15 mouse cellular contexts compared by ENCODE assay signal in genomic region chr17:23571084-23571483, GRCm38 (mm10). TPM values are rescaled to one million over a fixed set of nuclear protein-coding genes. Genes with fewer than 3 reads are reported as not detected.
DNase-seq lines count a peak whose midpoint lies in the region; ATAC-seq and TF ChIP-seq lines count a peak whose summit lies in the region.
"Had no signal": no experiment of that assay in that cellular context is flagged by ENCODE, and none has a peak within 500 bp of the region (broad histone marks: within the 10 kb centered on the region; RNA-seq: fewer than 3 reads in every experiment).

No protein-coding gene starts in this region.

- TF ChIP-seq EP300 in liver, embryonic 14.5 days (IDR thresholded peaks at IDR 0.05; ENCODE audit: low read depth) = no peak
- TF ChIP-seq EP300 in ES-Bruce4 (IDR thresholded peaks at IDR 0.05; ENCODE audit: insufficient read depth, low read depth, low read length) = no peak

- WGBS in forebrain, postnatal 0 days = 20% methylated on average over 5 of the region's 5 CpGs
- WGBS in forebrain, embryonic 13.5 days = 28% methylated on average over 5 of the region's 5 CpGs
- WGBS in liver, embryonic 14.5 days (ENCODE audit: insufficient replicate concordance) = 19% methylated on average over 5 of the region's 5 CpGs

- TF ChIP-seq CTCF in forebrain, postnatal 0 days (IDR thresholded peaks at IDR 0.05; ENCODE audit: low read depth) = peak; percentile 43; the same call in 1 of the 2 replicates
- TF ChIP-seq CTCF in liver, embryonic 14.5 days (IDR thresholded peaks at IDR 0.05; ENCODE audit: low read depth) = peak; percentile 29; the same call in 1 of the 2 replicates
- TF ChIP-seq CTCF in ES-Bruce4 (IDR thresholded peaks at IDR 0.05; ENCODE audit: low read depth, low read length) = peak; percentile 41

- H3K4me3 ChIP-seq in forebrain, postnatal 0 days (ENCODE audit: low read depth, low read length) = no peak overlapping the region
- H3K4me3 ChIP-seq in forebrain, embryonic 13.5 days = no peak overlapping the region
- no peak overlapping the region for H3K4me3 ChIP-seq in liver, embryonic 14.5 days (ENCODE audit: insufficient read depth in 1 of 2, low read depth in 2 of 2, low read length in 2 of 2)
- H3K4me3 ChIP-seq in ES-Bruce4 (ENCODE audit: low read depth, low read length) = no peak overlapping the region
- H3K4me3 ChIP-seq: heart, embryonic 13.5 days; limb, embryonic 13.5 days had no signal

- H3K9ac ChIP-seq in forebrain, postnatal 0 days = no peak overlapping the region
- no peak overlapping the region for H3K9ac ChIP-seq in forebrain, embryonic 13.5 days
- H3K9ac ChIP-seq in liver, embryonic 14.5 days (replicated peaks) = no peak overlapping the region
- H3K9ac ChIP-seq in ES-Bruce4 (ENCODE audit: low read depth, poor library complexity, severe bottlenecking) = no peak overlapping the region
- H3K9ac ChIP-seq: heart, embryonic 13.5 days; limb, embryonic 13.5 days had no signal

- ATAC-seq in forebrain, postnatal 0 days = peak; percentile 25; the same call in 1 of the 2 replicates
- no peak for ATAC-seq in forebrain, embryonic 13.5 days
- ATAC-seq in liver, embryonic 14.5 days (ENCODE audit: insufficient read depth) = no peak
- ATAC-seq in hematopoietic stem cell, adult 5-6 weeks (replicated peaks in 1 of 2; ENCODE audit: insufficient read depth in 1 of 2, low FRiP score in 2 of 2, low TSS enrichment in 1 of 2, low read depth in 1 of 2, poor library complexity in 2 of 2, severe bottlenecking in 2 of 2) = peak; percentile 56 to 65

- peaks cover 20% of the 10 kb centered on the region for H3K36me3 ChIP-seq in forebrain, postnatal 0 days (ENCODE audit: insufficient read depth)
- peaks cover 39% of the 10 kb centered on the region for H3K36me3 ChIP-seq in forebrain, embryonic 13.5 days (ENCODE audit: poor library complexity, severe bottlenecking)
- H3K36me3 ChIP-seq in liver, embryonic 14.5 days (replicated peaks; ENCODE audit: control insufficient read depth, insufficient read depth, low read depth) = no peaks in the 10 kb centered on the region
- peaks cover 18% of the 10 kb centered on the region for H3K36me3 ChIP-seq in ES-Bruce4 (ENCODE audit: control insufficient read depth, insufficient read depth, low read length, poor library complexity, severe bottlenecking)

- no peak overlapping the region for H3K4me2 ChIP-seq in forebrain, postnatal 0 days (ENCODE audit: low read depth)
- H3K4me2 ChIP-seq in forebrain, embryonic 13.5 days = no peak overlapping the region
- H3K4me2 ChIP-seq in liver, embryonic 14.5 days (ENCODE audit: low read depth) = no peak overlapping the region
- H3K4me2 ChIP-seq: heart, embryonic 13.5 days; limb, embryonic 13.5 days had no signal

- no peaks in the 10 kb centered on the region for H3K4me1 ChIP-seq in forebrain, postnatal 0 days (ENCODE audit: insufficient read depth)
- no peaks in the 10 kb centered on the region for H3K4me1 ChIP-seq in forebrain, embryonic 13.5 days
- no peaks in the 10 kb centered on the region for H3K4me1 ChIP-seq in liver, embryonic 14.5 days (replicated peaks; ENCODE audit: control insufficient read depth in 2 of 2, insufficient read depth in 2 of 2, low read length in 1 of 2)
- H3K4me1 ChIP-seq in ES-Bruce4 (ENCODE audit: control insufficient read depth, insufficient read depth, low read length) = no peaks in the 10 kb centered on the region
- H3K4me1 ChIP-seq: heart, embryonic 13.5 days; limb, embryonic 13.5 days had no signal

- DNase-seq in forebrain, postnatal 0 days = peak; percentile 40
- no peak for DNase-seq in liver, embryonic 14.5 days (ENCODE audit: low read depth in 3 of 3, low spot score in 3 of 3)
- no peak for DNase-seq in liver
- DNase-seq in layer of hippocampus, postnatal 10 days (ENCODE audit: low spot score in 2 of 2) = no peak
- no peak for DNase-seq in ovary, postnatal 36 days (ENCODE audit: low spot score)
- DNase-seq: adrenal gland, postnatal 10 days; kidney, postnatal 14 days; right cerebral cortex, postnatal 14 days; thymus, adult 2 months had no signal

- H3K27ac ChIP-seq in forebrain, postnatal 0 days (ENCODE audit: low read depth, low read length) = no peak overlapping the region
- H3K27ac ChIP-seq in forebrain, embryonic 13.5 days = no peak overlapping the region
- no peak overlapping the region for H3K27ac ChIP-seq in liver, embryonic 14.5 days
- H3K27ac ChIP-seq in ES-Bruce4 (ENCODE audit: insufficient read depth, low read length) = no peak overlapping the region
- H3K27ac ChIP-seq: heart, embryonic 13.5 days; limb, embryonic 13.5 days had no signal

- H3K27me3 ChIP-seq in forebrain, postnatal 0 days (ENCODE audit: insufficient read depth, low read length) = no peaks in the 10 kb centered on the region
- no peaks in the 10 kb centered on the region for H3K27me3 ChIP-seq in forebrain, embryonic 13.5 days
- no peaks in the 10 kb centered on the region for H3K27me3 ChIP-seq in liver, embryonic 14.5 days (ENCODE audit: control insufficient read depth, insufficient read depth, low read length)
- H3K27me3 ChIP-seq in ES-Bruce4 (ENCODE audit: control insufficient read depth, insufficient read depth, low read length, poor library complexity, severe bottlenecking) = no peaks in the 10 kb centered on the region
- H3K27me3 ChIP-seq: heart, embryonic 13.5 days; limb, embryonic 13.5 days had no signal

- no peaks in the 10 kb centered on the region for H3K9me3 ChIP-seq in forebrain, postnatal 0 days (ENCODE audit: low read length)
- no peaks in the 10 kb centered on the region for H3K9me3 ChIP-seq in forebrain, embryonic 13.5 days (replicated peaks)
- H3K9me3 ChIP-seq in liver, embryonic 14.5 days (ENCODE audit: control insufficient read depth, low read length) = no peaks in the 10 kb centered on the region
- peaks cover 15% of the 10 kb centered on the region for H3K9me3 ChIP-seq in ES-Bruce4 (replicated peaks; ENCODE audit: control insufficient read depth, insufficient read depth, low read length, poor library complexity, severe bottlenecking)

- TF ChIP-seq POLR2A in ES-Bruce4 (IDR thresholded peaks at IDR 0.05; ENCODE audit: insufficient read depth, low read length) = no peak

RNA-seq across cellular contexts. Expression of gene Zfp213, which starts 7.0 kb away (rescaled TPM):
- 16.9 and 18.8 TPM in 2 replicates for total RNA-seq in forebrain, postnatal 0 days (2014; rRNA removed)
- 10.7 and 10.9 TPM in 2 replicates for polyA plus RNA-seq in forebrain, postnatal 0 days (2015; fragmentation: Nextera tagmentation; extraction: Ambion mirVana)
- polyA plus RNA-seq in forebrain, embryonic 13.5 days (2015; fragmentation: Nextera tagmentation; extraction: Ambion mirVana) = 20.7 and 22.4 TPM in 2 replicates
- 3.7 and 4.1 TPM in 2 replicates for polyA plus RNA-seq in liver, embryonic 14.5 days (2012; rRNA removed)
- polyA plus RNA-seq in liver, embryonic 14.5 days (2014; fragmentation: Nextera tagmentation; extraction: Ambion mirVana) = 4.1 and 4.8 TPM in 2 replicates
- 4.2 and 4.9 TPM in 2 replicates for polyA plus RNA-seq in ES-Bruce4 (2011; ENCODE audit: insufficient read depth, insufficient read length, low read depth, missing spikeins)
- 6.4 and 11.4 TPM in 2 replicates for total RNA-seq in hematopoietic stem cell, adult 5-6 weeks (2017)
- 1 to 10 TPM; 6.4 to 7.2 TPM for total RNA-seq in layer of hippocampus, postnatal 10 days (2021)

RNA-seq across cellular contexts. Expression of gene Zfp13, which starts 28.2 kb away (rescaled TPM):
- total RNA-seq in forebrain, postnatal 0 days (2014; rRNA removed) = 43.0 and 47.0 TPM in 2 replicates
- polyA plus RNA-seq in forebrain, postnatal 0 days (2015; fragmentation: Nextera tagmentation; extraction: Ambion mirVana) = 21.5 and 23.6 TPM in 2 replicates
- 21.2 and 26.8 TPM in 2 replicates for polyA plus RNA-seq in forebrain, embryonic 13.5 days (2015; fragmentation: Nextera tagmentation; extraction: Ambion mirVana)
- polyA plus RNA-seq in liver, embryonic 14.5 days (2012; rRNA removed) = 1.9 and 2.0 TPM in 2 replicates
- polyA plus RNA-seq in liver, embryonic 14.5 days (2014; fragmentation: Nextera tagmentation; extraction: Ambion mirVana) = 1.3 TPM in 2 replicates
- polyA plus RNA-seq in ES-Bruce4 (2011; ENCODE audit: insufficient read depth, insufficient read length, low read depth, missing spikeins) = 25.1 and 27.7 TPM in 2 replicates
- total RNA-seq in hematopoietic stem cell, adult 5-6 weeks (2017) = 0.25 TPM in 1 of 2 replicates, not detected in the other
- total RNA-seq in layer of hippocampus, postnatal 10 days (2021) = 10 to 100 TPM; 25.7 to 30.0 TPM

RNA-seq across cellular contexts. Expression of gene Zscan10, which starts 29.6 kb away (rescaled TPM):
- not detected in 2 replicates for total RNA-seq in forebrain, postnatal 0 days (2014; rRNA removed)
- 0.18 and 0.21 TPM in 2 replicates for polyA plus RNA-seq in forebrain, postnatal 0 days (2015; fragmentation: Nextera tagmentation; extraction: Ambion mirVana)
- polyA plus RNA-seq in forebrain, embryonic 13.5 days (2015; fragmentation: Nextera tagmentation; extraction: Ambion mirVana) = 0.24 TPM in 1 of 2 replicates, not detected in the other
- not detected in 2 replicates for polyA plus RNA-seq in liver, embryonic 14.5 days (2012; rRNA removed)
- polyA plus RNA-seq in liver, embryonic 14.5 days (2014; fragmentation: Nextera tagmentation; extraction: Ambion mirVana) = not detected in 2 replicates
- 51.8 and 58.5 TPM in 2 replicates for polyA plus RNA-seq in ES-Bruce4 (2011; ENCODE audit: insufficient read depth, insufficient read length, low read depth, missing spikeins)
- not detected in 2 replicates for total RNA-seq in hematopoietic stem cell, adult 5-6 weeks (2017)
- total RNA-seq in layer of hippocampus, postnatal 10 days (2021) = not detected
- total RNA-seq: adrenal gland, postnatal 10 days had no signal
- polyA plus RNA-seq: frontal cortex, adult 2 months; heart, embryonic 13.5 days had no signal

Comparison
In these comparisons a context has a peak if more than half of its experiments do, and no peak if none do; other contexts are left out.
1. ATAC-seq: peak in forebrain, postnatal 0 days (single experiment) and hematopoietic stem cell, adult 5-6 weeks (2 of 2); none in forebrain, embryonic 13.5 days (single experiment) and liver, embryonic 14.5 days (single experiment).
2. RNA of gene Zscan10, which starts 29.6 kb away (polyA plus RNA-seq): 51.8 to 58.5 TPM in ES-Bruce4; 0.18 to 0.21 TPM in forebrain, postnatal 0 days, not detected in liver, embryonic 14.5 days and 0.24 TPM in forebrain, embryonic 13.5 days; every median in the first group is over 10 times any median in the second.
3. Peak in every context shown above with its lines, with median percentiles within 50 percentile points of each other: CTCF ChIP-seq.